Mouse (Mus musculus): ENCODE data around the gene Zfp36l2. TPM values are rescaled to one million over a fixed set of nuclear protein-coding genes. Genes with fewer than 3 reads are reported as not detected.
A peak's percentile ranks its signal among the peaks of the same experiment; 100 is the strongest.

Gene Zfp36l2
- polyA plus RNA-seq, 1 experiment from 2014 or later = 15.6 TPM

DNA sequence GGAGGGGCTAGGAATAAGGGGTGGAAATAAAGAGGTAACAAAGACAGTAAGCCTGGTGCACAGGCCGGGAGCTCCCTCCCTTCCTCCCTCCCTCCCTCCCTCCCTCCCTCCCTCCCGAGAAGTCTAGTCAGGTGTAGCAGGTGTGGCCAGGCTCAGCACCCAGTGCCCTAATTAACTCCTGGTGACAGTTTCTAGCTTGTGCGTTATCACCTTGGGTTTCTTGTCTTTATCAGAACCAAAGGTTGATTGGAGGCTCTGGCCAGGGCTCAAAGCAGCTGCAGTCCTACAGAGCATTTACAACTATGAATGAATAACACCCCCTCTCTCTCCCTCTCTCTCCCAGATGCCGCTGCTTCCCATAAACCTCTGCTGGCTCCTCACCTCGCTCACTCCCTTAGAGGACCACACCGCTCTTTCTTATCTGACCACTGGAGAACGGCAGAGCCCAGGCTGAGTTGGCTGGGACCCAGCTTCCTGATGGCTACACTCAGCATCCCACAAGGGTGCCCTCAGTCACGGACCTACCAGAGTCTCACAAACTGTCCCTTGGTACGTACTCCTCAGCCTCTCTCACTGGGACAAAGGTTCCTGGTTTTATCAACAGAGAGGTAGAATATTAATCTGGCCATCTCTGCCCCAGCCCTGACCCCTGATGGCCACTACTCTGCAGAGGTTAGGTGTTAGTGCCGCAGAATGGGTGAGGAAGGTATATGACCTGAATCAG, 50.9 kb downstream of the Zfp36l2 start:
- Histone ChIP-seq H3K4me1 (ENCODE audit: insufficient read depth, low read depth, low read length) (peaks cover 10% of the 10 kb centered on the region; the same call in 1 of the 2 replicates), H3K27me3 (replicated peaks; ENCODE audit: insufficient read depth, low read length) (no peaks in the 10 kb centered on the region), H3K4me2 (replicated peaks; ENCODE audit: low read depth, low read length) (no peak overlapping the region), H3K4me3 (ENCODE audit: low read depth, low read length) (no peak overlapping the region), H3K9ac (replicated peaks; ENCODE audit: low read depth) (no peak overlapping the region), H3K36me3 (ENCODE audit: insufficient read depth, low read length) (no peaks in the 10 kb centered on the region), H3K27ac (ENCODE audit: low read length) (no peak overlapping the region), H3K9me3 (ENCODE audit: low read length) (no peaks in the 10 kb centered on the region)
- WGBS = 39% methylated on average over 10 of the region's 10 CpGs
- no peak for TF ChIP-seq CTCF (IDR thresholded peaks at IDR 0.05)
- TF ChIP-seq EP300 (IDR thresholded peaks at IDR 0.05) = no peak
- no peak for DNase-seq (ENCODE audit: low spot score)
- ATAC-seq = no peak

- Histone ChIP-seq H3K36me3 (ENCODE audit: insufficient read depth, low read length) (no peaks in the 10 kb centered on the region), H3K4me1 (ENCODE audit: insufficient read depth, low read depth, low read length) (peaks cover 6% of the 10 kb centered on the region; the same call in 1 of the 2 replicates), H3K27me3 (replicated peaks; ENCODE audit: insufficient read depth, low read length) (no peaks in the 10 kb centered on the region), H3K27ac (ENCODE audit: low read length) (no peak overlapping the region), H3K9ac (replicated peaks; ENCODE audit: low read depth) (no peak overlapping the region), H3K4me3 (ENCODE audit: low read depth, low read length) (no peak overlapping the region), H3K4me2 (replicated peaks; ENCODE audit: low read depth, low read length) (no peak overlapping the region), H3K9me3 (ENCODE audit: low read length) (no peaks in the 10 kb centered on the region)
- DNase-seq (ENCODE audit: low spot score) = no peak
- whole genome bisulfite sequencing = 81% methylated on average over 4 of the region's 4 CpGs
- ATAC-seq = no peak
- TF ChIP-seq CTCF (IDR thresholded peaks at IDR 0.05) (no peak), EP300 (IDR thresholded peaks at IDR 0.05) (no peak)
Observed at GRCm38 (mm10) chr17:84136217-84136616, 51.5 kb downstream of the Zfp36l2 start.

DNA sequence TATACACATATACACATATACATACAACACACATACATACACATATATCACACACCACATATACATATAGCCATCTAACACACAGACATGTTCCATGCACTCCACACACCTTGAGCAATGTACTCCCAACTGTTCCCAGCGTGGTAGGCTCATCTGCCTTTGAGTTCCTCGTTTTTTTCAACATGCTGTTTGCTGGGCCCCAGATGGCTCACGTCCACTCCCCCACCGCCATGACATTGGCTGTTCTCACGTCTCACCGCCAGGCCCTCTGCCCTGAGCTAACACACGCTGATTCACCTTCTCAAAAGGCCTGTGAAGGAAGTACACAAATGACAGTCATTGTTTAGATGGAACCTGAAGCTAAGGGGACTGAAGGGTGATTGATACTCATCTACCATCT, 52.5 kb downstream of the Zfp36l2 start:
- TF ChIP-seq EP300 (IDR thresholded peaks at IDR 0.05) (no peak), CTCF (IDR thresholded peaks at IDR 0.05) (no peak)

More for the DNA sequence above, 52.5 kb downstream of the Zfp36l2 start:
- 0 out of 2 replicates have a peak, but pooled peaks have one; percentile 7 for ATAC-seq
- Histone ChIP-seq H3K4me1 (ENCODE audit: insufficient read depth, low read depth, low read length) (0 out of 2 replicates have a peak, but pooled peaks cover 3% of the 10 kb centered on the region), H3K4me3 (ENCODE audit: low read depth, low read length) (no peak overlapping the region), H3K9me3 (ENCODE audit: low read length) (no peaks in the 10 kb centered on the region), H3K27me3 (replicated peaks; ENCODE audit: insufficient read depth, low read length) (no peaks in the 10 kb centered on the region), H3K4me2 (replicated peaks; ENCODE audit: low read depth, low read length) (no peak overlapping the region), H3K36me3 (ENCODE audit: insufficient read depth, low read length) (no peaks in the 10 kb centered on the region), H3K9ac (replicated peaks; ENCODE audit: low read depth) (no peak overlapping the region), H3K27ac (ENCODE audit: low read length) (no peak overlapping the region)
- 66% methylated on average over 7 of the region's 7 CpGs for WGBS
- DNase-seq (ENCODE audit: low spot score) = no peak
